Mouse (Mus musculus) frontal cortex, adult 2 months (tissue): Measurements from ENCODE around the gene Vmn2r37. TPM values are rescaled to one million over a fixed set of nuclear protein-coding genes. Genes with fewer than 3 reads are reported as not detected.
"Not testable (repeated sequence)": the region's sequence is repeated elsewhere in the genome, so short reads cannot be mapped to it uniquely, and the experiment has no call there.

Source experiments
- DNase-seq, 2 experiments: peaks; one replicate each; pipeline ENCODE4 v3.0.0; 2022; ENCODE audit warnings: low spot score in 1 of 2; ENCODE audit errors: extremely low spot score in 1 of 2
- polyA plus RNA-seq: library from polyadenylated mRNA; depleted of rRNA; stranded (reverse); fragments of >200 nt; gene quantifications from 2 replicates; pipeline ENCODE4 v1.2.3, GENCODE M21; 2012; rRNA removed

Vmn2r37 gene
- polyA plus RNA-seq = not detected in 2 replicates

DNA sequence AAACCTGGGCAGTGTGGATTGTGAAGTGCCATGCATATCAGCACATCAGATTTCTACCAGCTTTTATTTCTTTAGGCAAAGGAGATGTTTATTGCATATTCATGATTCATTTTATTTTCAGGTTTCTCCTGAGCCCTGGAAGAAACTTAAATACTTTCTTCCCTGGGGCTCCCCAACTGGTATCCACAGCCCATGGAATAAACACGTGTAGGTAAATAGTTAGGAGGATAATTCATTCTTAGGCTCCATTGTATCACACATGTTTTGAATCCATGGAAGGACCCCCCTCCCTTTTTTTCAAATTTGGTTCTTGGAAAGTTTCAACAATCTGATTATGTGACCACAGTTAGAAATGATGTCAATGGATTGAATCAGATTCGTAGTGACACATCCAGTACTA is at the start of gene Vmn2r37:
Gene Vmn2r37, minus strand, starts transcription at position 101 of the 400 bp plus-strand sequence.
- DNase-seq = not testable (repeated sequence)

Other genes with a start within 250 kb of the Vmn2r37 start
- gene Vmn2r39, start 192.9 kb downstream of the Vmn2r37 start, polyA plus RNA-seq = not detected in 2 replicates
- gene Vmn2r38, start 125.8 kb downstream of the Vmn2r37 start, polyA plus RNA-seq = not detected in 2 replicates